Mouse (Mus musculus) adrenal gland, postnatal 10 days (tissue): ENCODE data around the gene Itpr1. TPM values are rescaled to one million over a fixed set of nuclear protein-coding genes. Genes with fewer than 3 reads are reported as not detected.
A peak's percentile ranks its signal among the peaks of the same experiment; 100 is the strongest.

Experiments used
- DNase-seq: peaks from one replicate; pipeline ENCODE4 v3.0.0; 2021; ENCODE audit warnings: mixed read lengths
- total RNA-seq, 2 experiments: library from RNA; stranded (reverse); gene quantifications; 2 replicates each; pipeline ENCODE4 v1.2.3; 2021

Itpr1 gene
- total RNA-seq, 2 experiments from 2014 or later: 100 to 111 TPM

GRCm38 (mm10) chr6:108277622-108278396 is 64.9 kb downstream of the Itpr1 start:
- no peak for DNase-seq

- DNase-seq: no peak
Measured at GRCm38 (mm10) chr6:108278826-108279630, 66.1 kb downstream of the Itpr1 start.

- DNase-seq: no peak
Measured at GRCm38 (mm10) chr6:108282131-108282530, 69.2 kb downstream of the Itpr1 start.

- no peak for DNase-seq
Measured at GRCm38 (mm10) chr6:108282621-108283020, 69.7 kb downstream of the Itpr1 start.

GRCm38 (mm10) chr6:108284688-108285087 is 71.8 kb downstream of the Itpr1 start:
- no peak for DNase-seq

GRCm38 (mm10) chr6:108288979-108289378 is 76.1 kb downstream of the Itpr1 start:
- no peak for DNase-seq

GRCm38 (mm10) chr6:108290978-108291377 is 78.1 kb downstream of the Itpr1 start:
- no peak for DNase-seq

GRCm38 (mm10) chr6:108291556-108291955 is 78.7 kb downstream of the Itpr1 start:
- peak; percentile 27 for DNase-seq

GRCm38 (mm10) chr6:108301856-108302255 is 89.0 kb downstream of the Itpr1 start:
- DNase-seq: no peak

- DNase-seq: no peak
Measured at GRCm38 (mm10) chr6:108303619-108304567, 91.0 kb downstream of the Itpr1 start.

GRCm38 (mm10) chr6:108305171-108305779 is 92.4 kb downstream of the Itpr1 start:
- peak; percentile 30 for DNase-seq

- DNase-seq: peak; percentile 65
Measured at GRCm38 (mm10) chr6:108306240-108306639, 93.3 kb downstream of the Itpr1 start.

GRCm38 (mm10) chr6:108306910-108307584 is 94.2 kb downstream of the Itpr1 start:
- no peak for DNase-seq

GRCm38 (mm10) chr6:108307770-108308169 is 94.9 kb downstream of the Itpr1 start:
- no peak for DNase-seq

GRCm38 (mm10) chr6:108309391-108310182 is 96.7 kb downstream of the Itpr1 start:
- DNase-seq: no peak

- DNase-seq: no peak
Measured at GRCm38 (mm10) chr6:108313056-108313455, 100.2 kb downstream of the Itpr1 start.

GRCm38 (mm10) chr6:108313997-108314396 is 101.1 kb downstream of the Itpr1 start:
- no peak for DNase-seq

GRCm38 (mm10) chr6:108316268-108316824 is 103.5 kb downstream of the Itpr1 start:
- no peak for DNase-seq

- no peak for DNase-seq
Measured at GRCm38 (mm10) chr6:108316951-108317350, 104.1 kb downstream of the Itpr1 start.

GRCm38 (mm10) chr6:108321653-108322052 is 108.8 kb downstream of the Itpr1 start:
- no peak for DNase-seq
